Mouse (Mus musculus) liver, postnatal 0 days (tissue): ENCODE data around the gene Casp6.

Experiments
- CTCF ChIP-seq: sonication (generic); IDR thresholded peaks from 2 replicates; pipeline ENCODE4 v1.5.1; 2016; ENCODE audit warnings: antibody characterized with exemption, low read depth
- EP300 ChIP-seq: IDR thresholded peaks from 2 replicates; pipeline ENCODE4 v1.6.1; 2016; ENCODE audit warnings: antibody characterized with exemption, low read depth, mild to moderate bottlenecking

- TF ChIP-seq CTCF (no peak), EP300 (no peak)
Observed at GRCm38 (mm10) chr3:129923581-129923980, 22.4 kb downstream of the Casp6 start.
